Mouse (Mus musculus) olfactory bulb, adult 2 months (tissue): ENCODE results near the gene Vgf.

Experiments
- CTCF ChIP-seq: fragments of 200-500 bp; IDR thresholded peaks from 2 replicates; pipeline ENCODE4 v1.5.1; 2012; ENCODE audit warnings: low read depth, mild to moderate bottlenecking, low read length, moderate library complexity; ENCODE audit not compliant: insufficient read depth
- POLR2A ChIP-seq: fragments of 200-500 bp; IDR thresholded peaks from 2 replicates; pipeline ENCODE4 v1.6.1; 2012; ENCODE audit warnings: mild to moderate bottlenecking, low read depth, low read length, moderate library complexity; ENCODE audit not compliant: insufficient read depth

DNA sequence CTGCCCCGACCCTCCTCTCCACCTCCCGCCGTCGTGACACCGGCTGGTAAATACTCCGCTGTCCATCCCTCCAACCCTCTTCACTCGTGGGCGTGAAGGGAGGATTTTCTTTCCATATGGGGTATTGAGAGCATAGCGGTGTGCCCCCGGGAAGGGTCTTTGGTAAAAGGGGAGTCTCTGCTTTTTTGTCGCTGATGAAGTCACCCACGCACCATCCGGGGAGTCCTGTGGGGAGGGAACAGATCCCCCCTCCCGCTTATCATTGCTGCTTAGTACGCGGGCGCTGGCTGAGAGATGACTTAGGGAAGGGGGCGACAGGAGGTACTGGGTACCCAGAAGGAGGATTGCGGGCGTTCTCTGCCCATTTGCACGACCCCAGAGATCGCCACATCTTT lies 4.2 kb downstream of the Vgf start:
- no peak for TF ChIP-seq POLR2A
- no peak for TF ChIP-seq CTCF
